Mouse (Mus musculus) lung, postnatal 0 days (tissue): ENCODE results near the gene Prox2.

Experiments used
- CTCF ChIP-seq: IDR thresholded peaks from 2 replicates; pipeline ENCODE4 v1.5.1; 2016; ENCODE audit warnings: antibody characterized with exemption, mild to moderate bottlenecking
- EP300 ChIP-seq: IDR thresholded peaks from 2 replicates; pipeline ENCODE4 v1.6.1; 2016; ENCODE audit warnings: antibody characterized with exemption, mild to moderate bottlenecking, control low read depth

DNA sequence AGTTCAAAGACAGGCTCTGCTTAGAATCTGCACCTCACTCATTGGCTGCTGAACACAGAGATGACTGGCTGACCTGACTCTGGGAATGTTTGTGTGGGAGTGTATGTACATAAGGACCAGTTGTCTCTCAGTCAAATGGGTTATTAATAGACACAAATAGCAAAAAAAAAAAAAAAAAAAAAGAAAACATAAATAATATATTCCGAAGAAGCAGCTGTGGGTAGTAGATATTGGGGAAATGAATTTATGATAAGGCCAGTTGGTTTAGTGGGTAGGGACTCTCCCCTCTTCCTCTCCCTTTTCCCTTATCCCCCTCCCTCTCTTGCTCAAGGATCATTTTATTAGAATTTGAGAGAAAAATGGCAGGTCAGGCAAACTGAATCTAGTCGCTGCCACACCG lies 3.4 kb upstream of the Prox2 start:
- TF ChIP-seq CTCF, result no peak
- TF ChIP-seq EP300, result no peak
